ENCODE assay signal across 20 mouse cellular contexts in genomic region chr2:132507091-132507490, GRCm38 (mm10).
DNase-seq lines count a peak whose midpoint lies in the region; ATAC-seq lines count a peak whose summit lies in the region.
"Had no signal": no experiment of that assay in that cellular context is flagged by ENCODE, and none has a peak within 500 bp of the region (broad histone marks: within the 10 kb centered on the region; RNA-seq: fewer than 3 reads in every experiment).

No protein-coding gene starts in this region.

- 0 out of 2 replicates have a peak, but pooled peaks cover 3% of the 10 kb centered on the region for H3K4me1 ChIP-seq in hindbrain, embryonic 12.5 days
- H3K4me1 ChIP-seq in hindbrain, embryonic 10.5 days (replicated peaks), result 0 out of 2 replicates have a peak, but pooled peaks cover 4% of the 10 kb centered on the region
- no peaks in the 10 kb centered on the region for H3K4me1 ChIP-seq in embryonic facial prominence, embryonic 11.5 days (ENCODE audit: control insufficient read depth, insufficient read depth, low read length)
- H3K4me1 ChIP-seq: hindbrain, embryonic 15.5 days; midbrain, embryonic 15.5 days had no signal

- H3K9me3 ChIP-seq in hindbrain, embryonic 12.5 days (replicated peaks), result no peaks in the 10 kb centered on the region
- no peaks in the 10 kb centered on the region for H3K9me3 ChIP-seq in hindbrain, embryonic 10.5 days
- H3K9me3 ChIP-seq in embryonic facial prominence, embryonic 11.5 days (replicated peaks; ENCODE audit: control insufficient read depth, low read length), result no peaks in the 10 kb centered on the region
- H3K9me3 ChIP-seq: forebrain, embryonic 10.5 days; hindbrain, embryonic 15.5 days; liver, embryonic 13.5 days; midbrain, embryonic 15.5 days had no signal

- no peaks in the 10 kb centered on the region for H3K27me3 ChIP-seq in hindbrain, embryonic 12.5 days
- no peaks in the 10 kb centered on the region for H3K27me3 ChIP-seq in hindbrain, embryonic 10.5 days (ENCODE audit: insufficient read depth, poor library complexity, severe bottlenecking)
- no peaks in the 10 kb centered on the region for H3K27me3 ChIP-seq in embryonic facial prominence, embryonic 11.5 days (ENCODE audit: control insufficient read depth, insufficient read depth, low read length)
- H3K27me3 ChIP-seq: hindbrain, embryonic 15.5 days; liver, embryonic 13.5 days; midbrain, embryonic 15.5 days had no signal

- H3K36me3 ChIP-seq in hindbrain, embryonic 12.5 days, result no peaks in the 10 kb centered on the region
- no peaks in the 10 kb centered on the region for H3K36me3 ChIP-seq in hindbrain, embryonic 10.5 days
- H3K36me3 ChIP-seq in embryonic facial prominence, embryonic 11.5 days (replicated peaks; ENCODE audit: control insufficient read depth, insufficient read depth, low read depth, low read length), result no peaks in the 10 kb centered on the region
- H3K36me3 ChIP-seq: forebrain, embryonic 10.5 days; hindbrain, embryonic 15.5 days; liver, embryonic 13.5 days; midbrain, embryonic 15.5 days had no signal

- H3K9ac ChIP-seq in hindbrain, embryonic 12.5 days, result no peak overlapping the region; the same call in 1 of the 2 replicates
- H3K9ac ChIP-seq in embryonic facial prominence, embryonic 11.5 days (replicated peaks; ENCODE audit: low read length), result no peak overlapping the region
- H3K9ac ChIP-seq: hindbrain, embryonic 15.5 days; liver, embryonic 13.5 days; midbrain, embryonic 15.5 days had no signal

- intact Hi-C loops in gastrocnemius, postnatal 36 days (cut with DNase I), result no loop called here

- no peak for ATAC-seq in hindbrain, embryonic 12.5 days (ENCODE audit: low FRiP score)
- no peak for ATAC-seq in embryonic facial prominence, embryonic 11.5 days (replicated peaks; ENCODE audit: insufficient number of reproducible peaks, low FRiP score, low TSS enrichment, low read depth)
- ATAC-seq: intestine, postnatal 0 days; midbrain, embryonic 15.5 days had no signal

- WGBS in hindbrain, embryonic 12.5 days, result 48% methylated on average over 14 of the region's 14 CpGs
- WGBS in hindbrain, embryonic 10.5 days, result 37% methylated on average over 14 of the region's 14 CpGs
- WGBS in embryonic facial prominence, embryonic 11.5 days, result 36% methylated on average over 14 of the region's 14 CpGs

- no peak overlapping the region for H3K27ac ChIP-seq in hindbrain, embryonic 12.5 days
- H3K27ac ChIP-seq in hindbrain, embryonic 10.5 days, result no peak overlapping the region
- H3K27ac ChIP-seq in embryonic facial prominence, embryonic 11.5 days (replicated peaks; ENCODE audit: low read depth, low read length), result no peak overlapping the region
- H3K27ac ChIP-seq: forebrain, embryonic 10.5 days; hindbrain, embryonic 15.5 days; kidney, postnatal 0 days; liver, embryonic 13.5 days; macrophage; midbrain, embryonic 15.5 days had no signal

- 0 out of 2 replicates have a peak overlapping the region, but pooled peaks have one; percentile 13 for H3K4me2 ChIP-seq in hindbrain, embryonic 12.5 days (replicated peaks)
- no peak overlapping the region for H3K4me2 ChIP-seq in embryonic facial prominence, embryonic 11.5 days (ENCODE audit: low read depth, low read length)
- H3K4me2 ChIP-seq: hindbrain, embryonic 15.5 days; liver, embryonic 13.5 days; midbrain, embryonic 15.5 days had no signal

- no peak overlapping the region for H3K4me3 ChIP-seq in hindbrain, embryonic 12.5 days
- H3K4me3 ChIP-seq in hindbrain, embryonic 10.5 days, result no peak overlapping the region
- no peak overlapping the region for H3K4me3 ChIP-seq in embryonic facial prominence, embryonic 11.5 days (ENCODE audit: low read depth, low read length)
- H3K4me3 ChIP-seq: forebrain, embryonic 10.5 days; hindbrain, embryonic 15.5 days; liver, embryonic 13.5 days; midbrain, embryonic 15.5 days had no signal

- peak; percentile 27 for DNase-seq in embryo, embryonic 10 days (ENCODE audit: low spot score)
- DNase-seq in embryo, embryonic 10.5 days (ENCODE audit: low spot score), result no peak
- no peak for DNase-seq in hindbrain, embryonic 10.5 days (ENCODE audit: low spot score)
- peak; percentile 77 for DNase-seq in 3T3-L1 (ENCODE audit: low read depth, low spot score)
- DNase-seq in embryonic facial prominence, embryonic 11.5 days (ENCODE audit: low spot score), result peak; percentile 22
- DNase-seq in adrenal gland, postnatal 4 days (ENCODE audit: low spot score in 2 of 2), result no peak
- DNase-seq in gastrocnemius, postnatal 36 days, result no peak
- DNase-seq: adrenal gland, postnatal 25 days; cerebellum, adult 8-10 months; gastrocnemius, postnatal 10 days; left cerebral cortex, postnatal 4 days; liver, embryonic 13.5 days; thymus, postnatal 36 days had no signal

Comparison
In these comparisons a context has a peak if more than half of its experiments do, and no peak if none do; other contexts are left out.
1. DNase-seq: peak in embryo, embryonic 10 days (single experiment), 3T3-L1 (single experiment) and embryonic facial prominence, embryonic 11.5 days (single experiment); none in embryo, embryonic 10.5 days (single experiment), hindbrain, embryonic 10.5 days (single experiment), adrenal gland, postnatal 4 days (0 of 2) and gastrocnemius, postnatal 36 days (0 of 2).